Mouse (Mus musculus): ENCODE data around the gene Ppib.

DNA sequence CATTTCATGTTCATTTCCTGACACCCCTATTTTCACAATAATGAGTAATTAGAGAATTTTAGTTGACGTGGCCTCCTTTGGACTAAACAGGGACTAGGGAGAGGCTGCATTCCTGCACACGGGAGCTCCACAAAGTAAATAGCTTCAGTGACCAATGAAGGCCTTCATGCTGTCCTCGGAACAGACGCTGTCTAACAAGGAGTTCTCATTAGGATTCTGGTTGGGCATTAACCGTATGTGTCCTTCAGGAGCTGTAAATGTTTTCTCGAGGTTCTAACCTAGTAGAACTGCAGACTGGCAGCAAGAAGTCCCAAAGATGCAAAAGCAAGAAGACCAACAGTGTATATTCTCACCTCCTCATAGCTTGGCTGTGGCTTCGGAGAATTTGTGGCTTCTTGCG is 45.1 kb downstream of the Ppib start:
- no peak for TF ChIP-seq CTCF (conservative IDR thresholded peaks at IDR 0.05; ENCODE audit: insufficient read depth, insufficient read length, low read depth, low read length)
- no peak for TF ChIP-seq POLR2A (IDR thresholded peaks at IDR 0.05; ENCODE audit: low read depth, low read length)
